Mouse (Mus musculus): ENCODE measurements around the gene Ddah1.

DNA sequence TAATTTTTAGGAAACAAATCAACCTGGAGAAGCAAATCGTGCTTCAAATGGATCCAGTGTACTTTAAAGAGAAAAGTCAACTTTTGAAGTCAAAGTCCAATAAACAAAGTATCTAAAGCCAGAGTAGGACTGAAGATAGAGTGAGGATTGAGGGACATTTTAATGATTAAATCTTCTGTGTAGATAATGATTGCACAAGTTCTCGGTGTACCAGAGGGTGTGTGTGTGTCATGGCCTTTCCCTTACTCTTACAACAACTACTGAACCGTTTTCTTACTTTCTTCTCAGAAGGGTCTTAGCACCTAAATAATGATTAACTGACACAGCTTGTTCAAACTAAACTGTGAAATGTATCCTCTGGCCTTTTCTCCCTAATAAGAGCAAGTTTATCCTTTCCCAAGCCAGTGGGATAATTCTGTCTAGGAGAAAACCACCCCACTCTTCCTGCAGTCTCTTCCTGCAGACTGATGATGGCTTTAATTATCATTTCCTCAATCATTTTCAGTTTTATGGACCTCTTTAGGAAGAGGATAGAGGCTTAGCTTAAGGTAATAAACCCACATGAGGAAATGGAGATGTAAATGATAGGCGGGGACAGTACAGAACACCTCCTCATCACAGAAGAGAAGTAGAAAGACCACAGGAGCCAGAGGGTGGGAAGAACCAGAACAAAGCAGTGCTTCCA is 4.6 kb downstream of the Ddah1 start:
- no peak for TF ChIP-seq CTCF (IDR thresholded peaks at IDR 0.05; ENCODE audit: insufficient read depth, low read length)
- TF ChIP-seq POLR2A (IDR thresholded peaks at IDR 0.05; ENCODE audit: borderline replicate concordance, extremely low read depth, low read depth, low read length) = no peak
